Mouse (Mus musculus): Measurements from ENCODE around the gene Cisd1.
"Not testable (repeated sequence)": the region's sequence is repeated elsewhere in the genome, so short reads cannot be mapped to it uniquely, and the experiment has no call there.

Gene Cisd1

GRCm38 (mm10) chr10:71344579-71345143 is at the start of gene Cisd1:
Gene Cisd1, minus strand, starts transcription at chr10:71344954.
- peak; percentile 95 for DNase-seq

DNA sequence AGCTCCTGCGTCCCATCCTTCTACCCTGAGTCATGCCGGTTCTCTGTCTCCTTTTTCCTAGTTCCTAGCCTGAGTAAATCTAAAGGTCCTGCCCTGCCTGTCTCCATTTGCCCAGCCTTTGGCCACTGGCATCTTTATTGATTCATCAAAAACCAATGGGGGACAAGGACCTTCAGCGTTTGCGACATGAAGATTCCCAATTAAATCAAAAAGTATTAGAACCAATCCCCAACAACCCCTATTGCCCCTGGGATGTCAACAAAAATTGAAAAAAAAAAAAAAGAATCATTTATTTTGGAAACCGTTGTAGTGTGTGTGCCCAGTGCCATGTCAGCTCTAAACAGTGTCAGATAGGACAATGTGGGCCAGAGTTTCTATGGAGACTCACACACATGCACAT is 44.6 kb upstream of the Cisd1 start:
- DNase-seq = no peak

DNA sequence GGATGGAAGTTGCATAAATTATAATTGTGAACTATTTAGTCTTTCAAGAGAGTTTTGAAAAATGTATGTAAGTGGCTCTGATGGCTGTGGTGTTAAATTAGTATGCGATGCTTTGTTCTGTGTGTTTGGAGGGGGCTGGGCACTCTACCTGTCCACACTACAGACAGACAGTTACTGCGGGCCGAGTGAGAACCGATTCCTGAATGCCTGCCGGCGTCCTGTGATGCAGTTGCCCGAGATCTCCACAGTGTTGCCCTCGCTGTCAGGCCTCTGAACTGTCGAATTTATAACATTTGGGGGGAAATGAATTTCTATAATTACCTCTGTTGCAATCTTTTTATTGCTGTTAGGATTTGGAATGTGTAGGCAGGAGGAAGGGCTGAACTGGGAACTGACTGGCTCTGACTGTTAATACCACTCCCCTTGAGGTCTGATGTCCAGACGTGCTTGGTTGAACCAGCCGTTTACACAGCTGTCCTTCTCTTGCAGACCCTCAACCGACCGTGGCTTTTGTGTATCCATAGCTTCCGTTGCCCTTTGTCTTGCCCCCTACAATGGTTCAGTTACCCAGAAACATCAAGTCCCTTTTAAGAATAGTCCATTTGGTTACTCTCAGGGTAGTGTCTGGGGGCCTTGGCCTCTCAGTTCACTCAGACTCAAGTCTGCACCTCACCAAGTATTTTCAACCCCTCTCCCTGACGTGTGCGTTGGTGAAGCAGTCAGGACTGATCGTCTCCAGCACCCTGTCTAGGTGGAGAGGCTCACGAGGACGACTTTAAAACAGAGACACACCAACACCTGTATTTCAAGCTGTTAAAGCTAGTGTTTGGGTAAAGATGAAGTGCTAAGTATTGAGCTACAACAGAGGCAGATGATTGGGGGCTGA is 39.6 kb upstream of the Cisd1 start:
- no peak for DNase-seq

DNA sequence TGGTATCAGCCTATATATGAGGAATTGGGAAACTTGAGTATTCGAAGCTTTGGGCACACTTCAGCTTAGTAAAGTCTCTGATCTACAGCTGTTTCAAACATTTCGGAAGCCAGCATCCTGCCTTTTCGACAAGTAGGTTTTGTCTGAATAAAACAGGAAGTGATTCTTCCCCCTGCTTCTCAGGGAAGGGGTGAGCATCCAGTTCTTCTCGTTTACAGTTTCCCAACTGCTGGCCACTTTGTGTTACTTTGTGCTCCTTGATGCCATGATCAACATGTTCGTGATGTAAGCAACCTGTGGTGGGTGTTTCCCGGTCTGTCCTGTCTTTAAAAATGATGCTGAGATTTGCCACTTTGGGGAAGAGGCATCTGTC is 38.8 kb upstream of the Cisd1 start:
- not testable (repeated sequence) for DNase-seq

DNA sequence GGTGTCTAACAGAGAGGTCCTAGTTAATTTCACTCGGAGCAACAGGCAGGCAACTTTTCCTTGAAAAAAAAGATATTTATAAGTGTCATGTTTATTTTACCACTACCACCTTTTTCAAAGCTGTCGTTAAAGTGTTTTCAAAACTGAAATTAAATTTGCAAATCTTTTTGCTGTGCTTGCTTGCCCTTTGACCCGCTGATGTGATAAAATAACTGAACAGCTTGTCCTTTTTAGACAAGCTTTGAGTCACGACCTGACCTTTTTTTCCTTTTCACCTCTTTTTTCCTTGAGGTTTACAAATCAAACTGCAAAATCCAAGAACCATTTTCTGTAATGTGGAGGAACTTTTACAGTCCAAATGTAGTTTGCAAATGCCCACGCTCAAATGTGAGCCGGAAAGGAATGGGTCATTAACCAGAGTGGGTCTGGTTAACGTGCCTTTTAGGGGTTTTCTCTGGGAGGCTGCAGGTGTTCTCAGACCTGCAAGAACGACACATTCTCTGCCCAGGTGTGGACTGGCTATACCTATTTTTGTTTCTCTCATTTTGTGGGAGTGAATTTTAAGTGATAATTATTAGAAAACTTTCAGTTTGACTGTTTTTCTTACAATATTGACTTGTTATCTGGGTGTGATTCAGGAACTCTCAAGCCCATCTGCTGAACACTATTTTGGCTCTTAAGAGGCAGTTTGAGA is 38.3 kb upstream of the Cisd1 start:
- DNase-seq = no peak

DNA sequence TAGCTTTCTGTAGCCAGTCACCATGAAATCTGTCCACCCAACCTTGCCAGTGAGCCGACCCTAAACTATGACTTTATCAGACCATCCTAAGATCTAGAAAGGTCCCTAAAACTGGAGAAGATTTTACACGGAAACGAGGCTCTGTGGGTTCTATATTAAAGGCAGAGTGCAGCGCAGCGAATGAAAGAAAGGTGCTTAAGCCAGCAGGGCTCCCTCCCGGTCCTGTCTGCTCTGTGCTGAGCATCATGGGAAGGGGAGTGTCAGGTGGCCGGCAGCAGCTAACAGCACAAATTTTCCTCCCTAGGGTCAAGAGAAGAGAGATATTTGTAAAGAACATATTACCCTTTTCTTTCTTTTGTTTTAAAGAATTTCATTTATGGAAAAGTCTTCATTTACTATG is 37.4 kb upstream of the Cisd1 start:
- DNase-seq = no peak

DNA sequence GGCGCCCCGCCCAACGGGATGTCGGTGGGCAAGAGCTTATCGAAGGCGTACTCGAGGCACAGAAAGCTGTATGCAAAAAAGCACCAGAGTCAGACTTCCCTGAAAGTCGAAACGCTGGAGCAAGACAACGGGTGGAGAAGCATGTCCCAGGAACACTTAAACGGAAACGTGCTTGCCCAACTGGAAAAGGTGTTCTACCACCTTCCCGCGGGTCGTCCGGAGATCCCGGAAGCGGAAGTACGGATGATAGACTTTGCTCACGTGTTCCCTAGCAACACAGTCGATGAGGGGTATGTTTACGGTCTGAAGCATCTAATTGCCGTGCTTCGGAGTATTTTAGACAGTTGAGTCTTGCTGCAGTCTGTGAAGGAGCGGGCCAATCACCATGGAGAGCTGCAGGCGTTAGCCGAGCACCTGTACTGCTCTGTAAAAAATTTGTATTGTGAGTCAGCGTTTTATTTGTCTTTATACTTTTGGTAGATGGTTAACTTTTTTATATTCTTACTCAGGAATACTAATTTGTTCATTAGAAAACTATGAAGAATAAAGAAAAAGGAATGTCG is 36.8 kb upstream of the Cisd1 start:
- DNase-seq = no peak

DNA sequence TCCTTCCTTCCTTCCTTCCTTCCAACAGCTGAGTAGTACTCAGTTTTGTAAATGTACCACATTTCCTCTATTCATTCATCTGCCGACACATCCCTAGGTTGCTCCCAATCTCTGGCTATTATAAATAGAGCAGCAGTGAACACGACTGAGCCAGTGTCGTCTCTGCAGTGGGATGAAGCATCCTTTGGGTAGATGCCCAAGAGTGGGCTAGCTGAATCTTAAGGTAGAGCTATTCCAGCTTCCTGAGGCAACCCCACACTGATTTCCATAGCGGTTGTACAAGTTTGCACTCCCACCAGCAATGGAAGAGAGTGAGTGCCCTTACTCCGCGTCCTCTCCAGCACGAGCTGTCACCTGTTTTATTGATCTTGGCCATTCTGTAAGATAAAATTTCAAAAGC is 35.7 kb upstream of the Cisd1 start:
- DNase-seq = no peak

DNA sequence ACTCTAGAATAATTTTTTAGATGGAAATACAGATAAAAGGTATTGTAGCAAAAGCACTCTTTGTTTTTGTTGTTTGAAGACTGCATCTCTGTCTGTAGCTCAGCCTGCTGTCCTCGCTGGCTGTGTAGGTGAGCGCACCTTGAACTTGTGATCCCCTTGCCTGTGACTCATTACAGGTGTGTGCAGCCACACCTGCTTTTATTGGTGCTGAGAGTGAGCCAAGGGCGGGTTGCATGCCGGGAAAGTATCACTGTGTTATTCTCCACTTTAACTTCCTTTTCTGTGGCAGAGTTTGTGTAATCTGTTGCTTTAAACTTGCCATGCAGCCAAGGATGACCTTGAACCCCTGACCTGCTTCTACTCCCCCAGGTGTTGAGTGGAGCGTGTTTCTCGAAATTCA is 31.3 kb upstream of the Cisd1 start:
- DNase-seq = no peak

GRCm38 (mm10) chr10:71373706-71374105 is 29.0 kb upstream of the Cisd1 start:
- no peak for DNase-seq

- DNase-seq = no peak
Measured at GRCm38 (mm10) chr10:71371881-71372280, 27.1 kb upstream of the Cisd1 start.

GRCm38 (mm10) chr10:71369466-71369865 is 24.7 kb upstream of the Cisd1 start:
- DNase-seq = peak; percentile 6

- no peak for DNase-seq
Measured at GRCm38 (mm10) chr10:71368128-71368940, 23.6 kb upstream of the Cisd1 start.

GRCm38 (mm10) chr10:71363858-71364257 is 19.1 kb upstream of the Cisd1 start:
- no peak for DNase-seq

DNA sequence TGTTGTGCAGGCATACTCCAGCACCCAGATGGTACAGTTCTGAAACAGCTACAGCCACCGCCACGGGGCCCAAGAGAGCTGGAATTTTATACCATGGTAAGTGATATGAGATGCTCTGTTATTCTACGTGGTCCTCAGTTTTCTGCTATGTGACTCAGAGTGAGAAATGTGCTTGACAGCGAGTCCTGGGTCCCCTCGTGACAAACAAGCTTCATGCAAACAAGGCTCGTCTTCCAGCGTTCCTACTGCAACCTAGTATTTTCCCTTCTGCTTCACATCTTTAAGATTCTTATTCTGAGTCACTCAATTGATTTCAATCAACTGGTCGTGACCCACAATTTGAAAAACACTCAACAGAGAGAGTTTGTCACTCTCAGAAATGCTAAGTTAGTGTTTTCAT is 18.7 kb upstream of the Cisd1 start:
- peak; percentile 8 for DNase-seq

DNA sequence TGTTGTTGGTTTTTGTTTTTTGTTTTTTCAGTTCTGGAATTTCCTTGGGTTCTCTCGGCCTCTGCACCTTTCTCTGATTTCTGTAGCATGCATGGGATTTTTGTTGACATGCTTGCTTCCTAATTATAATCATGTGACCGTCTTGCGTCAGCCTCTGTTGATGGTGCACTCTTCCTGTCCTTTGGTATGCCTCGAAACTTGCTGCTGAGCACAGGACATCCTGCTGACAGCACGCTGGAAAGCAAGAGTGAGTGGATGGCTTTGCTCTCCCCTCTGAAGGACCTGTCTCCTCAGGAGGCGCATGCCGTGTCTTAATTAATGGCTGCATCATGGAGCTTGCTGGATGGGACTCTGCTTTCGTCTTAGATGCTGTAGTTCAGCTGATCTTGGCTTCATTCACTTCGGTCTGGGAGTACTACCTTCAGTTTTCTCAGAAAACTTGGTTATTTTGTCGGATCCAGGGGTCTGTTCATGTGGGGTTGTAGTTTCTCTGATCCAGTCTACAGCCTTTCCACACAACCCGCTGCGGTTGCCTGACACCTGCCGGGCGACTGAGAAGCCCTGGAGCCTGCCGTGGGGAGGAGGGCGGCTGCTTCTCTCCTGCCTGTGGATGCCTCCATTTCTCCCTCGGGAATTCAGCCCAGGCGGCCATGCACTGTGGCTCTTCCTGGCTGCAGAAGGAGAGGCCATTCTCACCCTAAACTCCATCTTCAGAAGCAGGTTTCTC is 17.2 kb upstream of the Cisd1 start:
- peak; percentile 52 for DNase-seq

- peak; percentile 87 for DNase-seq
Measured at GRCm38 (mm10) chr10:71361044-71361443, 16.3 kb upstream of the Cisd1 start.

GRCm38 (mm10) chr10:71354947-71355346 is 10.2 kb upstream of the Cisd1 start:
- DNase-seq = no peak

- peak; percentile 61 for DNase-seq
Measured at GRCm38 (mm10) chr10:71353850-71354249, 9.1 kb upstream of the Cisd1 start.

DNA sequence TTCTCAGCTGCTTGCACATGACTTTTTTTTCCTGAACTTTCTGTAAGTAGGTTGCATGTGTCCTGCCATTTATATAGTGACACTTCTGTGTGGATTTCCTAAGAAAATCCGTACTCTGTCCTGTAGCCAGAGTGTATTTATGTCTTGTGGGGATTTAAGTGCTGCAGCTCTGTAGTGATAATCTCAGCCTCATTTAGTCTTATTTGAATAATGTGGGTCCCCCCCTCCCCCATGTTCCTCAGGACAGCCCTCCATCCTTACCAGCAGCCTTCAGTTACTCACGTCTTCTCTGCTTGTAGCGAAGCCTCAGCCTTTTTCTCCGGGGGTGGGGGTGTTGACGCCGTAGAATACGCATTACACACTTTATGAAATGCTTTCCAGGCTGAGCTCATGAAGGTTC is 6.5 kb upstream of the Cisd1 start:
- no peak for DNase-seq

GRCm38 (mm10) chr10:71349290-71349689 is 4.5 kb upstream of the Cisd1 start:
- DNase-seq = peak; percentile 34
